Mouse (Mus musculus) induced T-regulatory cell, adult 2 months (primary cell): ENCODE results near the gene Htr1a.

Source experiments
- DNase-seq: peaks from one replicate; pipeline ENCODE4 v3.0.0-alpha.2; 2012; ENCODE audit warnings: low read depth

The Htr1a gene

GRCm38 (mm10) chr13:105443339-105443738 is at the start of gene Htr1a:
Gene Htr1a (plus strand): TSS chr13:105443639.
- no peak for DNase-seq

GRCm38 (mm10) chr13:105411535-105412326 is 31.7 kb upstream of the Htr1a start:
- no peak for DNase-seq

- DNase-seq, result no peak
These were observed 31.1 kb upstream of the Htr1a start for GRCm38 (mm10) chr13:105412327-105412722.

- no peak for DNase-seq
These were observed 10.3 kb upstream of the Htr1a start for GRCm38 (mm10) chr13:105433141-105433540.

GRCm38 (mm10) chr13:105433630-105434029 is 9.8 kb upstream of the Htr1a start:
- no peak for DNase-seq

- peak; percentile 32 for DNase-seq
These were observed 863 bp upstream of the Htr1a start for GRCm38 (mm10) chr13:105442576-105442975.

GRCm38 (mm10) chr13:105443871-105444237 is 415 bp downstream of the Htr1a start:
- no peak for DNase-seq

- no peak for DNase-seq
These were observed 927 bp downstream of the Htr1a start for GRCm38 (mm10) chr13:105444238-105444894.

- DNase-seq, result no peak
These were observed 1.4 kb downstream of the Htr1a start for GRCm38 (mm10) chr13:105444895-105445281.

- DNase-seq, result no peak
These were observed 2.8 kb downstream of the Htr1a start for GRCm38 (mm10) chr13:105446239-105446638.

- no peak for DNase-seq
These were observed 4.3 kb downstream of the Htr1a start for GRCm38 (mm10) chr13:105447695-105448094.

GRCm38 (mm10) chr13:105451536-105451935 is 8.1 kb downstream of the Htr1a start:
- no peak for DNase-seq
